Mouse (Mus musculus): ENCODE results near the gene Snap25. TPM values are rescaled to one million over a fixed set of nuclear protein-coding genes. Genes with fewer than 3 reads are reported as not detected.

The Snap25 gene
- polyA plus RNA-seq, 1 experiment from 2014 or later, result 169 TPM

- Histone ChIP-seq H3K4me1 (replicated peaks; ENCODE audit: control insufficient read depth, insufficient read depth, low read length) (no peaks in the 10 kb centered on the region), H3K27me3 (replicated peaks; ENCODE audit: control insufficient read depth, insufficient read depth, low read length) (no peaks in the 10 kb centered on the region), H3K4me3 (replicated peaks; ENCODE audit: low read length) (no peak overlapping the region), H3K4me2 (ENCODE audit: low read length) (no peak overlapping the region), H3K9ac (replicated peaks; ENCODE audit: low read depth, low read length) (no peak overlapping the region), H3K9me3 (ENCODE audit: control insufficient read depth, low read length) (no peaks in the 10 kb centered on the region), H3K36me3 (ENCODE audit: control insufficient read depth, insufficient read depth) (no peaks in the 10 kb centered on the region), H3K27ac (ENCODE audit: low read length) (no peak overlapping the region)
- no peak for ATAC-seq
- WGBS, result 48% methylated on average over 5 of the region's 5 CpGs
Observed at GRCm38 (mm10) chr2:136823751-136824716, 110.8 kb downstream of the Snap25 start.

GRCm38 (mm10) chr2:136827612-136828011 is 114.4 kb downstream of the Snap25 start:
- no peaks in the 10 kb centered on the region for H3K27me3 ChIP-seq (replicated peaks; ENCODE audit: control insufficient read depth, insufficient read depth, low read length)
- WGBS, result 92% methylated on average over 4 of the region's 4 CpGs
- no peak for ATAC-seq
- H3K4me1 ChIP-seq (replicated peaks; ENCODE audit: control insufficient read depth, insufficient read depth, low read length), result no peaks in the 10 kb centered on the region
- no peak overlapping the region for H3K4me2 ChIP-seq (ENCODE audit: low read length)
- no peak overlapping the region for H3K9ac ChIP-seq (replicated peaks; ENCODE audit: low read depth, low read length)
- no peaks in the 10 kb centered on the region for H3K9me3 ChIP-seq (ENCODE audit: control insufficient read depth, low read length)
- H3K36me3 ChIP-seq (ENCODE audit: control insufficient read depth, insufficient read depth), result no peaks in the 10 kb centered on the region
- H3K27ac ChIP-seq (ENCODE audit: low read length), result no peak overlapping the region
- H3K4me3 ChIP-seq (replicated peaks; ENCODE audit: low read length), result no peak overlapping the region

Other genes with a start within 250 kb of the Snap25 start
- 0.80 and 0.86 TPM in 2 replicates for gene Ankef1, start 211.5 kb upstream of the Snap25 start, polyA plus RNA-seq (2015; fragmentation: Nextera tagmentation; extraction: Ambion mirVana)
- 21.2 and 24.6 TPM in 2 replicates for gene AL731706.2, start 172.2 kb downstream of the Snap25 start, polyA plus RNA-seq (2015; fragmentation: Nextera tagmentation; extraction: Ambion mirVana)
- 12.4 and 12.6 TPM in 2 replicates for gene Slx4ip, start 177.8 kb downstream of the Snap25 start, polyA plus RNA-seq (2015; fragmentation: Nextera tagmentation; extraction: Ambion mirVana)
- gene AL731706.1, start 177.9 kb downstream of the Snap25 start, polyA plus RNA-seq (2015; fragmentation: Nextera tagmentation; extraction: Ambion mirVana), result 22.3 and 23.3 TPM in 2 replicates
- gene Mkks, start 177.9 kb downstream of the Snap25 start, polyA plus RNA-seq (2015; fragmentation: Nextera tagmentation; extraction: Ambion mirVana), result 13.3 and 16.9 TPM in 2 replicates